Mouse (Mus musculus): ENCODE measurements around the gene Scn9a. TPM values are rescaled to one million over a fixed set of nuclear protein-coding genes. Genes with fewer than 3 reads are reported as not detected.

Scn9a gene
- polyA plus RNA-seq, 1 experiment from 2014 or later, result 1.4 TPM

- ATAC-seq (replicated peaks; ENCODE audit: low FRiP score), result no peak
- H3K4me3 ChIP-seq (replicated peaks), result no peak overlapping the region
- H3K9me3 ChIP-seq (replicated peaks), result no peaks in the 10 kb centered on the region
- H3K4me2 ChIP-seq, result no peak overlapping the region
- no peaks in the 10 kb centered on the region for H3K36me3 ChIP-seq
- H3K27me3 ChIP-seq, result no peaks in the 10 kb centered on the region
- H3K27ac ChIP-seq, result no peak overlapping the region
- H3K9ac ChIP-seq, result no peak overlapping the region
- no peaks in the 10 kb centered on the region for H3K4me1 ChIP-seq
- 76% methylated on average over 3 of the region's 3 CpGs for WGBS
Measured at GRCm38 (mm10) chr2:66519966-66520365, 114.8 kb downstream of the Scn9a start.

- H3K4me2 ChIP-seq, result no peak overlapping the region
- H3K27me3 ChIP-seq, result no peaks in the 10 kb centered on the region
- H3K4me3 ChIP-seq (replicated peaks), result no peak overlapping the region
- no peak overlapping the region for H3K9ac ChIP-seq
- WGBS, result 70% methylated on average over 2 of the region's 2 CpGs
- H3K27ac ChIP-seq, result no peak overlapping the region
- no peaks in the 10 kb centered on the region for H3K9me3 ChIP-seq (replicated peaks)
- no peak for ATAC-seq (replicated peaks; ENCODE audit: low FRiP score)
- no peaks in the 10 kb centered on the region for H3K36me3 ChIP-seq
- H3K4me1 ChIP-seq, result no peaks in the 10 kb centered on the region
Measured at GRCm38 (mm10) chr2:66511424-66511823, 123.3 kb downstream of the Scn9a start.

- no peaks in the 10 kb centered on the region for H3K4me1 ChIP-seq
- H3K27ac ChIP-seq, result no peak overlapping the region
- H3K9ac ChIP-seq, result no peak overlapping the region
- no peaks in the 10 kb centered on the region for H3K27me3 ChIP-seq
- no peak overlapping the region for H3K4me2 ChIP-seq
- WGBS, result 80% methylated on average over 3 of the region's 3 CpGs
- no peaks in the 10 kb centered on the region for H3K36me3 ChIP-seq
- no peak for ATAC-seq (replicated peaks; ENCODE audit: low FRiP score)
- no peaks in the 10 kb centered on the region for H3K9me3 ChIP-seq (replicated peaks)
- no peak overlapping the region for H3K4me3 ChIP-seq (replicated peaks)
Measured at GRCm38 (mm10) chr2:66508032-66508431, 126.7 kb downstream of the Scn9a start.

GRCm38 (mm10) chr2:66507616-66508015 lies 127.1 kb downstream of the Scn9a start:
- H3K36me3 ChIP-seq, result no peaks in the 10 kb centered on the region
- no peak overlapping the region for H3K4me3 ChIP-seq (replicated peaks)
- ATAC-seq (replicated peaks; ENCODE audit: low FRiP score), result no peak
- H3K27ac ChIP-seq, result no peak overlapping the region
- H3K4me2 ChIP-seq, result no peak overlapping the region
- H3K9ac ChIP-seq, result no peak overlapping the region
- no peaks in the 10 kb centered on the region for H3K27me3 ChIP-seq
- H3K9me3 ChIP-seq (replicated peaks), result no peaks in the 10 kb centered on the region
- H3K4me1 ChIP-seq, result no peaks in the 10 kb centered on the region
- WGBS, result 88% methylated on average over 1 of the region's 1 CpGs

- H3K27me3 ChIP-seq, result no peaks in the 10 kb centered on the region
- H3K4me1 ChIP-seq, result no peaks in the 10 kb centered on the region
- H3K36me3 ChIP-seq, result no peaks in the 10 kb centered on the region
- H3K4me2 ChIP-seq, result no peak overlapping the region
- no peak overlapping the region for H3K27ac ChIP-seq
- WGBS, result 91% methylated on average over 3 of the region's 3 CpGs
- no peaks in the 10 kb centered on the region for H3K9me3 ChIP-seq (replicated peaks)
- no peak overlapping the region for H3K9ac ChIP-seq
- no peak overlapping the region for H3K4me3 ChIP-seq (replicated peaks)
- no peak for ATAC-seq (replicated peaks; ENCODE audit: low FRiP score)
Measured at GRCm38 (mm10) chr2:66502158-66502557, 132.6 kb downstream of the Scn9a start.

GRCm38 (mm10) chr2:66494556-66494955 lies 140.2 kb downstream of the Scn9a start:
- Histone ChIP-seq H3K9me3 (replicated peaks) (no peaks in the 10 kb centered on the region), H3K27me3 (no peaks in the 10 kb centered on the region), H3K4me2 (no peak overlapping the region), H3K36me3 (no peaks in the 10 kb centered on the region), H3K4me1 (no peaks in the 10 kb centered on the region), H3K27ac (no peak overlapping the region), H3K4me3 (replicated peaks) (no peak overlapping the region), H3K9ac (no peak overlapping the region)
- no peak for ATAC-seq (replicated peaks; ENCODE audit: low FRiP score)
- 86% methylated on average over 8 of the region's 8 CpGs for WGBS

GRCm38 (mm10) chr2:66478395-66478794 lies 156.4 kb downstream of the Scn9a start:
- 52% methylated on average over 2 of the region's 2 CpGs for WGBS
- H3K9me3 ChIP-seq (replicated peaks), result no peaks in the 10 kb centered on the region
- H3K4me1 ChIP-seq, result no peaks in the 10 kb centered on the region
- ATAC-seq (replicated peaks; ENCODE audit: low FRiP score), result peak; percentile 66; the same call in 1 of the 2 replicates
- H3K27me3 ChIP-seq, result no peaks in the 10 kb centered on the region
- H3K27ac ChIP-seq, result no peak overlapping the region
- no peak overlapping the region for H3K4me2 ChIP-seq
- no peak overlapping the region for H3K9ac ChIP-seq
- no peaks in the 10 kb centered on the region for H3K36me3 ChIP-seq
- no peak overlapping the region for H3K4me3 ChIP-seq (replicated peaks)

- Histone ChIP-seq H3K27ac (no peak overlapping the region), H3K4me2 (no peak overlapping the region), H3K9ac (no peak overlapping the region), H3K4me3 (replicated peaks) (no peak overlapping the region), H3K4me1 (no peaks in the 10 kb centered on the region), H3K27me3 (no peaks in the 10 kb centered on the region), H3K36me3 (no peaks in the 10 kb centered on the region), H3K9me3 (replicated peaks) (no peaks in the 10 kb centered on the region)
- 49% methylated on average over 3 of the region's 3 CpGs for WGBS
- ATAC-seq (replicated peaks; ENCODE audit: low FRiP score), result no peak
Measured at GRCm38 (mm10) chr2:66473181-66473822, 161.5 kb downstream of the Scn9a start.

GRCm38 (mm10) chr2:66465484-66465883 lies 169.3 kb downstream of the Scn9a start:
- Histone ChIP-seq H3K9ac (no peak overlapping the region), H3K4me2 (no peak overlapping the region), H3K9me3 (replicated peaks) (no peaks in the 10 kb centered on the region), H3K4me3 (replicated peaks) (no peak overlapping the region), H3K36me3 (no peaks in the 10 kb centered on the region), H3K27me3 (no peaks in the 10 kb centered on the region), H3K4me1 (no peaks in the 10 kb centered on the region), H3K27ac (peak overlapping the region; percentile 63; the same call in 1 of the 2 replicates)
- WGBS, result 26% methylated on average over 3 of the region's 3 CpGs
- peak; percentile 63 for ATAC-seq (replicated peaks; ENCODE audit: low FRiP score)

GRCm38 (mm10) chr2:66464874-66465458 lies 169.8 kb downstream of the Scn9a start:
- H3K9ac ChIP-seq, result no peak overlapping the region
- no peaks in the 10 kb centered on the region for H3K27me3 ChIP-seq
- WGBS, result 35% methylated on average over 2 of the region's 2 CpGs
- no peak overlapping the region for H3K4me3 ChIP-seq (replicated peaks)
- ATAC-seq (replicated peaks; ENCODE audit: low FRiP score), result peak; percentile 87
- no peak overlapping the region for H3K4me2 ChIP-seq
- H3K27ac ChIP-seq, result peak overlapping the region; percentile 63
- no peaks in the 10 kb centered on the region for H3K9me3 ChIP-seq (replicated peaks)
- no peaks in the 10 kb centered on the region for H3K36me3 ChIP-seq
- no peaks in the 10 kb centered on the region for H3K4me1 ChIP-seq

GRCm38 (mm10) chr2:66463916-66464315 lies 170.8 kb downstream of the Scn9a start:
- no peak overlapping the region for H3K4me3 ChIP-seq (replicated peaks)
- no peaks in the 10 kb centered on the region for H3K9me3 ChIP-seq (replicated peaks)
- no peak overlapping the region for H3K4me2 ChIP-seq
- no peak for ATAC-seq (replicated peaks; ENCODE audit: low FRiP score)
- H3K27me3 ChIP-seq, result no peaks in the 10 kb centered on the region
- no peak overlapping the region for H3K9ac ChIP-seq
- H3K27ac ChIP-seq, result no peak overlapping the region
- H3K4me1 ChIP-seq, result no peaks in the 10 kb centered on the region
- no peaks in the 10 kb centered on the region for H3K36me3 ChIP-seq
- WGBS, result 92% methylated on average over 6 of the region's 6 CpGs

GRCm38 (mm10) chr2:66462458-66462857 lies 172.3 kb downstream of the Scn9a start:
- H3K9ac ChIP-seq, result no peak overlapping the region
- 88% methylated on average over 1 of the region's 1 CpGs for WGBS
- H3K27ac ChIP-seq, result no peak overlapping the region
- ATAC-seq (replicated peaks; ENCODE audit: low FRiP score), result no peak
- no peak overlapping the region for H3K4me3 ChIP-seq (replicated peaks)
- no peaks in the 10 kb centered on the region for H3K36me3 ChIP-seq
- no peaks in the 10 kb centered on the region for H3K27me3 ChIP-seq
- no peaks in the 10 kb centered on the region for H3K4me1 ChIP-seq
- H3K4me2 ChIP-seq, result no peak overlapping the region
- H3K9me3 ChIP-seq (replicated peaks), result no peaks in the 10 kb centered on the region

- Histone ChIP-seq H3K36me3 (no peaks in the 10 kb centered on the region), H3K9ac (no peak within 1 kb of the TSS), H3K4me2 (peak within 1 kb of the TSS; percentile 55), H3K27ac (no peak within 1 kb of the TSS), H3K4me3 (replicated peaks) (peak within 1 kb of the TSS; percentile 25), H3K27me3 (0 out of 2 replicates have a peak, but pooled peaks cover 3% of the 10 kb centered on the region), H3K4me1 (peaks cover 14% of the 10 kb centered on the region), H3K9me3 (replicated peaks) (no peaks in the 10 kb centered on the region)
- ATAC-seq (replicated peaks; ENCODE audit: low FRiP score), result no peak
- 4% methylated on average over 7 of the region's 7 CpGs for WGBS
Measured at GRCm38 (mm10) chr2:66440711-66441110, 194.1 kb downstream of the Scn9a start, which contains the start of gene Scn1a. Gene Scn1a (minus strand): TSS chr2:66440840.

Measured in kidney, embryonic 15.5 days (tissue).